Mouse (Mus musculus): Measurements from ENCODE around the gene Slc17a9. TPM values are rescaled to one million over a fixed set of nuclear protein-coding genes. Genes with fewer than 3 reads are reported as not detected.

The Slc17a9 gene
- total RNA-seq, 1 experiment from 2014 or later, result 7.3 TPM

DNA sequence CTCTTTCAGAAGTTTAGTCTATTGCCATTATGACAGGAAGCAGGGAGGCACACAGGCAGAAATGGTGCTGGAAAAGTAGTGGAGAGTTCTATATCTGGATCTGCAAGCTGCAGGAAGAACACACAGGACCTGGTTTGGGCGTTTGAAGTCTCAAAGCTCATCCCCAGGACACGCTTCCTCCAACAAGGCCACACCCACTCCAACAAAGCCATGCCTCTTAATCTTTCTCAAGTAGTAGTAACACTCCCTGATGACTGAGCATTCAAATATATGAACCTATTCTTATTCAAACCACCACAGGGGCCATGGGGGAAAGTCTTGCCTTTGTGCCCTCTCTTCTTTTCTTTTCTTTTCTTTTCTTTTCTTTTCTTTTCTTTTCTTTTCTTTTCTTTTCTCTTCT lies 55.2 kb downstream of the Slc17a9 start:
- no peak for ATAC-seq (replicated peaks in 1 of 2; ENCODE audit: insufficient read depth in 1 of 2, low FRiP score in 2 of 2, low TSS enrichment in 1 of 2, low read depth in 1 of 2, poor library complexity in 2 of 2, severe bottlenecking in 2 of 2)

GRCm38 (mm10) chr2:180786732-180787131 lies 61.7 kb downstream of the Slc17a9 start:
- ATAC-seq (replicated peaks in 1 of 2; ENCODE audit: insufficient read depth in 1 of 2, low FRiP score in 2 of 2, low TSS enrichment in 1 of 2, low read depth in 1 of 2, poor library complexity in 2 of 2, severe bottlenecking in 2 of 2), result no peak; a peak in 2 of 4 replicates

GRCm38 (mm10) chr2:180787566-180788232 lies 62.6 kb downstream of the Slc17a9 start:
- ATAC-seq (replicated peaks in 1 of 2; ENCODE audit: insufficient read depth in 1 of 2, low FRiP score in 2 of 2, low TSS enrichment in 1 of 2, low read depth in 1 of 2, poor library complexity in 2 of 2, severe bottlenecking in 2 of 2), result no peak

- no peak for ATAC-seq (replicated peaks in 1 of 2; ENCODE audit: insufficient read depth in 1 of 2, low FRiP score in 2 of 2, low TSS enrichment in 1 of 2, low read depth in 1 of 2, poor library complexity in 2 of 2, severe bottlenecking in 2 of 2)
Measured at GRCm38 (mm10) chr2:180788386-180788785, 63.3 kb downstream of the Slc17a9 start.

DNA sequence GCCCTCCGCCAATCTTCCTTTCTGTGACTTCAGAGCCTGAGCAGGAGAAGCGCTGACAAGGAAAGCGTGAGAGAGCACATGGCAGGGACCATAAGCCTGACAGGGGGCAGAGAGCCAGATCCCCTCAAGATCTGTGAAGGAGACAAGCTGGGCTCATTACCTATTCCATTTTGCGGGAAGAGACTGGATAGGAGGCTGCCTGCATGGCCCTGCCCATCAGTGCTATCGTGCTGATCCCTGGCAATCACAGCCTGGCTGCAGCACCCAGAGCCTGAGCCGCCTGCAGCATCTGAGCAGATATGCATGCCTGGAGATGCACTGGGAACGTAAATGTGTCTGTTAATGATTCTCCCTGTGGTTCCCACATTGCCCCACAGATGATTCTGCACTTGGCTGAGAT lies 63.8 kb downstream of the Slc17a9 start:
- ATAC-seq (replicated peaks in 1 of 2; ENCODE audit: insufficient read depth in 1 of 2, low FRiP score in 2 of 2, low TSS enrichment in 1 of 2, low read depth in 1 of 2, poor library complexity in 2 of 2, severe bottlenecking in 2 of 2), result no peak

DNA sequence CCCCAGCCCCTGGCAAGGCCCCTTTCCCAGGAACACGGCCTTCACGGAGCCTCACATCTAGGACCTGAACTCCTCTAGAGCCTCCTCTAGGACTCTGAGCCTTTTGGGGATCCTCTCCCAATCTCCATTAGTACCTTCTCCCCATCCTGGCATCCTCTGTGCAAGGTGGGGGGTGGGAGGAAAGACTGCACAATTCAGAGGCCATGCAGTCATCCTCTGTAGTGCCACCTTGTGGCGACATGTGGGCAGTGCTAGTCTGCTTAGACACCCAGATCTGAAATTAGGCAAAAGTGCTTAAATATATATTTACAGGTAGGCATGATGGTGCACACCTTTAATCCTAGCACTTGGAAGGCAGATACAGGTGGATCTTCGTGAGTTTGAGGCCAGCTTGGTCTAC lies 66.6 kb downstream of the Slc17a9 start:
- 0 out of 4 replicates have a peak, but pooled peaks of 1 of the 2 experiments have one; percentile 44 for ATAC-seq (replicated peaks in 1 of 2; ENCODE audit: insufficient read depth in 1 of 2, low FRiP score in 2 of 2, low TSS enrichment in 1 of 2, low read depth in 1 of 2, poor library complexity in 2 of 2, severe bottlenecking in 2 of 2)

Other genes with a start within 250 kb of the Slc17a9 start
- gene Ntsr1, start 225.3 kb upstream of the Slc17a9 start, total RNA-seq (2017), result not detected in 2 replicates
- 37.2 and 40.4 TPM in 2 replicates for gene Mrgbp, start 144.0 kb upstream of the Slc17a9 start, total RNA-seq (2017)
- gene Ogfr, start 136.0 kb upstream of the Slc17a9 start, total RNA-seq (2017), result 53.9 and 58.5 TPM in 2 replicates
- 1.8 and 2.0 TPM in 2 replicates for gene Col9a3, start 127.5 kb upstream of the Slc17a9 start, total RNA-seq (2017)
- gene Tcfl5, start 82.6 kb upstream of the Slc17a9 start, total RNA-seq (2017), result not detected in 2 replicates
- gene Dido1, start 15.3 kb upstream of the Slc17a9 start, total RNA-seq (2017), result 86.0 and 95.8 TPM in 2 replicates
- gene Gid8, start 15.1 kb upstream of the Slc17a9 start, total RNA-seq (2017), result 52.2 and 78.0 TPM in 2 replicates
- not detected in 2 replicates for gene Bhlhe23, start 51.6 kb downstream of the Slc17a9 start, total RNA-seq (2017)
- gene Ythdf1, start 195.7 kb downstream of the Slc17a9 start, total RNA-seq (2017), result 32.6 and 33.7 TPM in 2 replicates
- not detected in 2 replicates for gene Birc7, start 203.8 kb downstream of the Slc17a9 start, total RNA-seq (2017)
- not detected in 2 replicates for gene Nkain4, start 229.4 kb downstream of the Slc17a9 start, total RNA-seq (2017)
- gene Arfgap1, start 242.0 kb downstream of the Slc17a9 start, total RNA-seq (2017), result 27.6 and 44.8 TPM in 2 replicates